10 mouse cellular contexts compared by ENCODE assay signal in genomic region chr11:59933943-59934342, GRCm38 (mm10). TPM values are rescaled to one million over a fixed set of nuclear protein-coding genes. Genes with fewer than 3 reads are reported as not detected.
A peak's percentile ranks its signal among the peaks of the same experiment; 100 is the strongest.
DNase-seq lines count a peak whose midpoint lies in the region; ATAC-seq and TF ChIP-seq lines count a peak whose summit lies in the region.
"Had no signal": no experiment of that assay in that cellular context is flagged by ENCODE, and none has a peak within 500 bp of the region (broad histone marks: within the 10 kb centered on the region; RNA-seq: fewer than 3 reads in every experiment).

No protein-coding gene starts in this region.

- WGBS in hindbrain, embryonic 10.5 days = 49% methylated on average over 12 of the region's 12 CpGs
- 45% methylated on average over 12 of the region's 12 CpGs for WGBS in hindbrain, embryonic 12.5 days
- WGBS in midbrain, embryonic 14.5 days = 41% methylated on average over 12 of the region's 12 CpGs

- no peak overlapping the region for H3K4me2 ChIP-seq in hindbrain, embryonic 12.5 days (replicated peaks)
- H3K4me2 ChIP-seq in midbrain, embryonic 14.5 days (ENCODE audit: low read length) = no peak overlapping the region

- H3K4me3 ChIP-seq in hindbrain, embryonic 10.5 days = no peak overlapping the region
- H3K4me3 ChIP-seq in hindbrain, embryonic 12.5 days = no peak overlapping the region
- H3K4me3 ChIP-seq in midbrain, embryonic 14.5 days (replicated peaks; ENCODE audit: low read depth, low read length) = no peak overlapping the region

- peaks cover 18% of the 10 kb centered on the region for H3K4me1 ChIP-seq in hindbrain, embryonic 10.5 days (replicated peaks)
- no peaks in the 10 kb centered on the region for H3K4me1 ChIP-seq in hindbrain, embryonic 12.5 days
- H3K4me1 ChIP-seq in midbrain, embryonic 14.5 days (ENCODE audit: control insufficient read depth, insufficient read depth, low read length) = no peaks in the 10 kb centered on the region

- no peaks in the 10 kb centered on the region for H3K9me3 ChIP-seq in hindbrain, embryonic 10.5 days
- no peaks in the 10 kb centered on the region for H3K9me3 ChIP-seq in hindbrain, embryonic 12.5 days (replicated peaks)
- no peaks in the 10 kb centered on the region for H3K9me3 ChIP-seq in midbrain, embryonic 14.5 days (ENCODE audit: control insufficient read depth, low read length)

- peaks cover 7% of the 10 kb centered on the region; the same call in 1 of the 2 replicates for H3K27me3 ChIP-seq in hindbrain, embryonic 10.5 days (ENCODE audit: insufficient read depth, poor library complexity, severe bottlenecking)
- peaks cover 9% of the 10 kb centered on the region for H3K27me3 ChIP-seq in hindbrain, embryonic 12.5 days
- H3K27me3 ChIP-seq in midbrain, embryonic 14.5 days (ENCODE audit: control insufficient read depth, insufficient read depth, low read length) = no peaks in the 10 kb centered on the region

- TF ChIP-seq CTCF in brain, embryonic 14.5 days (IDR thresholded peaks at IDR 0.05; ENCODE audit: borderline replicate concordance, extremely low read depth, insufficient read depth, insufficient read length) = no peak

- no peaks in the 10 kb centered on the region for H3K36me3 ChIP-seq in hindbrain, embryonic 10.5 days
- H3K36me3 ChIP-seq in hindbrain, embryonic 12.5 days = no peaks in the 10 kb centered on the region
- no peaks in the 10 kb centered on the region for H3K36me3 ChIP-seq in midbrain, embryonic 14.5 days (ENCODE audit: control insufficient read depth, insufficient read depth, low read length)

- H3K27ac ChIP-seq in hindbrain, embryonic 10.5 days = 0 out of 2 replicates have a peak overlapping the region, but pooled peaks have one; percentile 31
- no peak overlapping the region for H3K27ac ChIP-seq in hindbrain, embryonic 12.5 days
- H3K27ac ChIP-seq in midbrain, embryonic 14.5 days (replicated peaks; ENCODE audit: low read depth, low read length) = peak overlapping the region; percentile 54

- no peak overlapping the region for H3K9ac ChIP-seq in hindbrain, embryonic 12.5 days
- H3K9ac ChIP-seq in midbrain, embryonic 14.5 days (replicated peaks; ENCODE audit: low read length) = peak overlapping the region; percentile 23; the same call in 1 of the 2 replicates

- DNase-seq in hindbrain, embryonic 10.5 days (ENCODE audit: low spot score) = no peak
- DNase-seq in ZHBTc4 (ENCODE audit: low read depth, low spot score) = peak; percentile 25
- peak; percentile 53 for DNase-seq in brain, embryonic 14.5 days (ENCODE audit: low read depth)
- DNase-seq in midbrain, embryonic 14.5 days = peak; percentile 58
- DNase-seq in gastrocnemius, postnatal 10 days = no peak
- DNase-seq in left cerebral cortex, postnatal 25 days (ENCODE audit: low spot score in 2 of 2) = no peak
- DNase-seq: cerebellum, adult 9-11 months; kidney, adult 18-20 months; right cerebral cortex, postnatal 4 days had no signal

- intact Hi-C loops in left cerebral cortex, postnatal 25 days (cut with DNase I) = no loop called here

- TF ChIP-seq POLR2A in brain, embryonic 14.5 days (IDR thresholded peaks at IDR 0.05; ENCODE audit: borderline replicate concordance, extremely low read depth, insufficient read depth, insufficient read length, poor library complexity, severe bottlenecking) = no peak

- ATAC-seq in hindbrain, embryonic 12.5 days (ENCODE audit: low FRiP score) = no peak
- no peak for ATAC-seq in midbrain, embryonic 14.5 days (ENCODE audit: low FRiP score, low TSS enrichment)

RNA-seq across cellular contexts. Expression of gene Med9, which starts 14.1 kb away (rescaled TPM):
- polyA plus RNA-seq in hindbrain, embryonic 10.5 days (2016; fragmentation: Nextera tagmentation; extraction: Ambion mirVana) = 53.3 and 55.4 TPM in 2 replicates
- polyA plus RNA-seq in hindbrain, embryonic 12.5 days (2016; fragmentation: Nextera tagmentation; extraction: Ambion mirVana) = 34.7 and 36.6 TPM in 2 replicates
- 21.9 and 24.8 TPM in 2 replicates for polyA plus RNA-seq in brain, embryonic 14.5 days (2012; rRNA removed)
- 30.7 and 31.4 TPM in 2 replicates for polyA plus RNA-seq in midbrain, embryonic 14.5 days (2014; fragmentation: Nextera tagmentation; extraction: Ambion mirVana)
- total RNA-seq in gastrocnemius, postnatal 10 days (2021) = 10 to 100 TPM; 17.1 to 18.1 TPM
- 10 to 100 TPM; 38.8 to 39.7 TPM for total RNA-seq in left cerebral cortex, postnatal 25 days (2021)

RNA-seq across cellular contexts. Expression of gene Rasd1, which starts 30.8 kb away (rescaled TPM):
- polyA plus RNA-seq in hindbrain, embryonic 10.5 days (2016; fragmentation: Nextera tagmentation; extraction: Ambion mirVana) = 1.6 and 2.9 TPM in 2 replicates
- 1.5 and 1.7 TPM in 2 replicates for polyA plus RNA-seq in hindbrain, embryonic 12.5 days (2016; fragmentation: Nextera tagmentation; extraction: Ambion mirVana)
- 0.58 and 0.63 TPM in 2 replicates for polyA plus RNA-seq in brain, embryonic 14.5 days (2012; rRNA removed)
- polyA plus RNA-seq in midbrain, embryonic 14.5 days (2014; fragmentation: Nextera tagmentation; extraction: Ambion mirVana) = 0.51 and 1.0 TPM in 2 replicates
- total RNA-seq in gastrocnemius, postnatal 10 days (2021) = 1 to 10 TPM; 1.5 to 3.0 TPM
- 10 to 100 TPM in 1 of 2 experiments, 1 to 10 TPM in 1; 9.3 to 12.1 TPM for total RNA-seq in left cerebral cortex, postnatal 25 days (2021)

Comparison
In these comparisons a context has a peak if more than half of its experiments do, and no peak if none do; other contexts are left out.
1. DNase-seq: peak in ZHBTc4 (single experiment), brain, embryonic 14.5 days (single experiment) and midbrain, embryonic 14.5 days (single experiment); none in hindbrain, embryonic 10.5 days (single experiment), gastrocnemius, postnatal 10 days (single experiment) and left cerebral cortex, postnatal 25 days (0 of 2).